Mouse (Mus musculus): ENCODE results near the gene Btbd9.

DNA sequence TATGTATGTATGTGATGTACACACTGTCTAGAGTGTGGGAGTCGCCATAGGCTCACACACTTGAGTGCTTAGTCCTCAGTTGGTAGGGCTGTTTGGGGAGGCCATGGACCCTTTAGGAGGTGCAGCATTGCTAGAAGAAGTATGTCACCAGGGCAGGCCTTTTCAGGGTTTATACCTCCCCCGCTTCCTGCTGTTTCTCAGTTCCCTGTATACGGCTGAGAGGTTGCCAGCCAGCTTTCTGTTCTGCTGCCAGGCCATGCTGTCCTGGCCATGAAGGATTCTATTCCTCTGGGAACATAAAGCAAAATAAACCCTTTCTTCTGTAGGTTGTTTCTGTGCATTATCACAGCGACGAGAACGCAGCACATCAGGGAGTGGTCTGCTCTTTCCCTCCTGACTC is 316.4 kb downstream of the Btbd9 start:
- TF ChIP-seq POLR2A (IDR thresholded peaks at IDR 0.05; ENCODE audit: extremely low read depth, insufficient read depth, low read length) (no peak), CTCF (IDR thresholded peaks at IDR 0.05; ENCODE audit: low read depth, low read length) (no peak)
